8 mouse cellular contexts compared by ENCODE assay signal in genomic region chr17:28349264-28349880, GRCm38 (mm10). TPM values are rescaled to one million over a fixed set of nuclear protein-coding genes. Genes with fewer than 3 reads are reported as not detected.
DNase-seq lines count a peak whose midpoint lies in the region; ATAC-seq and TF ChIP-seq lines count a peak whose summit lies in the region.

No protein-coding gene starts in this region.

- peak; percentile 31 for DNase-seq in embryo, embryonic 10 days (ENCODE audit: low spot score)
- DNase-seq in embryo, embryonic 11 days: no peak
- peak; percentile 58 to 61 for DNase-seq in urinary bladder, postnatal 36 days (ENCODE audit: low spot score in 2 of 2)
- DNase-seq in urinary bladder, adult 2 months (ENCODE audit: low spot score): no peak
- DNase-seq in stomach, postnatal 0 days (ENCODE audit: low spot score): peak; percentile 49
- no peak for DNase-seq in cerebellum, adult 18-20 months
- no peak for DNase-seq in left cerebral cortex, adult 18-20 months (ENCODE audit: low spot score in 2 of 2)

- peaks cover 63% of the 10 kb centered on the region for H3K4me1 ChIP-seq in limb, embryonic 15.5 days
- peaks cover 23% of the 10 kb centered on the region for H3K4me1 ChIP-seq in stomach, postnatal 0 days (replicated peaks; ENCODE audit: control insufficient read depth, insufficient read depth)

- WGBS in limb, embryonic 15.5 days: 7% methylated on average over 11 of the region's 13 CpGs
- 7% methylated on average over 12 of the region's 13 CpGs for WGBS in stomach, postnatal 0 days

- H3K36me3 ChIP-seq in limb, embryonic 15.5 days: no peaks in the 10 kb centered on the region
- H3K36me3 ChIP-seq in stomach, postnatal 0 days (ENCODE audit: control insufficient read depth, insufficient read depth, low read length): no peaks in the 10 kb centered on the region

- TF ChIP-seq CTCF in stomach, postnatal 0 days (IDR thresholded peaks at IDR 0.05; ENCODE audit: low read depth): no peak

- ATAC-seq in limb, embryonic 15.5 days (ENCODE audit: insufficient number of reproducible peaks, low FRiP score, low TSS enrichment, low read depth): no peak
- no peak for ATAC-seq in stomach, postnatal 0 days (ENCODE audit: low FRiP score, low TSS enrichment)

- no peaks in the 10 kb centered on the region for H3K9me3 ChIP-seq in limb, embryonic 15.5 days
- no peaks in the 10 kb centered on the region for H3K9me3 ChIP-seq in stomach, postnatal 0 days (ENCODE audit: control insufficient read depth, low read length)

- H3K4me3 ChIP-seq in limb, embryonic 15.5 days: peak overlapping the region; percentile 88
- peak overlapping the region; percentile 88 for H3K4me3 ChIP-seq in stomach, postnatal 0 days (ENCODE audit: low read depth, low read length)

- no peak for TF ChIP-seq EP300 in stomach, postnatal 0 days (optimal IDR thresholded peaks at IDR 0.05)

- H3K9ac ChIP-seq in limb, embryonic 15.5 days: peak overlapping the region; percentile 88
- peak overlapping the region; percentile 97 for H3K9ac ChIP-seq in stomach, postnatal 0 days (ENCODE audit: low read length)

- peak overlapping the region; percentile 99 for H3K27ac ChIP-seq in limb, embryonic 15.5 days
- peak overlapping the region; percentile 99 for H3K27ac ChIP-seq in stomach, postnatal 0 days (replicated peaks)

- H3K4me2 ChIP-seq in limb, embryonic 15.5 days: peak overlapping the region; percentile 67
- H3K4me2 ChIP-seq in stomach, postnatal 0 days (replicated peaks; ENCODE audit: low read depth): peak overlapping the region; percentile 87

- H3K27me3 ChIP-seq in limb, embryonic 15.5 days: no peaks in the 10 kb centered on the region
- H3K27me3 ChIP-seq in stomach, postnatal 0 days (ENCODE audit: control insufficient read depth, insufficient read depth, low read length): no peaks in the 10 kb centered on the region

RNA-seq across cellular contexts. Expression of gene Tead3, which starts 1.2 kb away (rescaled TPM):
- polyA plus RNA-seq in urinary bladder, adult 2 months (2012; rRNA removed): 41.6 and 64.2 TPM in 2 replicates
- polyA plus RNA-seq in limb, embryonic 15.5 days (2015; fragmentation: Nextera tagmentation; extraction: Ambion mirVana): 15.5 and 16.2 TPM in 2 replicates
- 8.7 and 9.2 TPM in 2 replicates for polyA plus RNA-seq in stomach, postnatal 0 days (2015; fragmentation: Nextera tagmentation; extraction: Ambion mirVana)
- total RNA-seq in left cerebral cortex, adult 18-20 months (2021): 1 to 10 TPM; 2.3 to 2.5 TPM

RNA-seq across cellular contexts. Expression of gene Tulp1, which starts 15.7 kb away (rescaled TPM):
- polyA plus RNA-seq in urinary bladder, adult 2 months (2012; rRNA removed): 0.65 and 0.84 TPM in 2 replicates
- 5.4 and 6.2 TPM in 2 replicates for polyA plus RNA-seq in limb, embryonic 15.5 days (2015; fragmentation: Nextera tagmentation; extraction: Ambion mirVana)
- polyA plus RNA-seq in stomach, postnatal 0 days (2015; fragmentation: Nextera tagmentation; extraction: Ambion mirVana): 3.3 and 3.5 TPM in 2 replicates
- total RNA-seq in left cerebral cortex, adult 18-20 months (2021): not detected

RNA-seq across cellular contexts. Expression of gene Rpl10a, which starts 21.1 kb away (rescaled TPM):
- 1,892 and 2,281 TPM in 2 replicates for polyA plus RNA-seq in urinary bladder, adult 2 months (2012; rRNA removed)
- 509 and 665 TPM in 2 replicates for polyA plus RNA-seq in limb, embryonic 15.5 days (2015; fragmentation: Nextera tagmentation; extraction: Ambion mirVana)
- polyA plus RNA-seq in stomach, postnatal 0 days (2015; fragmentation: Nextera tagmentation; extraction: Ambion mirVana): 491 and 514 TPM in 2 replicates
- 100 to 1,000 TPM; 322 to 334 TPM for total RNA-seq in left cerebral cortex, adult 18-20 months (2021)

RNA-seq across cellular contexts. Expression of gene Fance, which starts 36.1 kb away (rescaled TPM):
- polyA plus RNA-seq in urinary bladder, adult 2 months (2012; rRNA removed): 11.6 and 18.0 TPM in 2 replicates
- 30.6 and 33.9 TPM in 2 replicates for polyA plus RNA-seq in limb, embryonic 15.5 days (2015; fragmentation: Nextera tagmentation; extraction: Ambion mirVana)
- 19.2 and 20.4 TPM in 2 replicates for polyA plus RNA-seq in stomach, postnatal 0 days (2015; fragmentation: Nextera tagmentation; extraction: Ambion mirVana)
- 10 to 100 TPM; 25.4 to 25.5 TPM for total RNA-seq in left cerebral cortex, adult 18-20 months (2021)

Comparison
In these comparisons a context has a peak if more than half of its experiments do, and no peak if none do; other contexts are left out.
1. DNase-seq: peak in embryo, embryonic 10 days (single experiment), urinary bladder, postnatal 36 days (2 of 2) and stomach, postnatal 0 days (single experiment); none in embryo, embryonic 11 days (single experiment), urinary bladder, adult 2 months (single experiment), cerebellum, adult 18-20 months (0 of 2) and left cerebral cortex, adult 18-20 months (0 of 2).